Mouse (Mus musculus): ENCODE measurements around the gene Ctnna3.
"Not testable (repeated sequence)": the region's sequence is repeated elsewhere in the genome, so short reads cannot be mapped to it uniquely, and the experiment has no call there.

Ctnna3 gene

GRCm38 (mm10) chr10:63429785-63430305 is at the start of gene Ctnna3:
TSS of gene Ctnna3 (plus strand) at chr10:63430098.
- peak; percentile 67 for DNase-seq (ENCODE audit: low spot score)

- DNase-seq (ENCODE audit: low spot score): no peak
Observed at GRCm38 (mm10) chr10:63381498-63382280, 48.2 kb upstream of the Ctnna3 start, which contains the start of gene Sirt1. TSS of gene Sirt1 (minus strand) at chr10:63381704.

DNA sequence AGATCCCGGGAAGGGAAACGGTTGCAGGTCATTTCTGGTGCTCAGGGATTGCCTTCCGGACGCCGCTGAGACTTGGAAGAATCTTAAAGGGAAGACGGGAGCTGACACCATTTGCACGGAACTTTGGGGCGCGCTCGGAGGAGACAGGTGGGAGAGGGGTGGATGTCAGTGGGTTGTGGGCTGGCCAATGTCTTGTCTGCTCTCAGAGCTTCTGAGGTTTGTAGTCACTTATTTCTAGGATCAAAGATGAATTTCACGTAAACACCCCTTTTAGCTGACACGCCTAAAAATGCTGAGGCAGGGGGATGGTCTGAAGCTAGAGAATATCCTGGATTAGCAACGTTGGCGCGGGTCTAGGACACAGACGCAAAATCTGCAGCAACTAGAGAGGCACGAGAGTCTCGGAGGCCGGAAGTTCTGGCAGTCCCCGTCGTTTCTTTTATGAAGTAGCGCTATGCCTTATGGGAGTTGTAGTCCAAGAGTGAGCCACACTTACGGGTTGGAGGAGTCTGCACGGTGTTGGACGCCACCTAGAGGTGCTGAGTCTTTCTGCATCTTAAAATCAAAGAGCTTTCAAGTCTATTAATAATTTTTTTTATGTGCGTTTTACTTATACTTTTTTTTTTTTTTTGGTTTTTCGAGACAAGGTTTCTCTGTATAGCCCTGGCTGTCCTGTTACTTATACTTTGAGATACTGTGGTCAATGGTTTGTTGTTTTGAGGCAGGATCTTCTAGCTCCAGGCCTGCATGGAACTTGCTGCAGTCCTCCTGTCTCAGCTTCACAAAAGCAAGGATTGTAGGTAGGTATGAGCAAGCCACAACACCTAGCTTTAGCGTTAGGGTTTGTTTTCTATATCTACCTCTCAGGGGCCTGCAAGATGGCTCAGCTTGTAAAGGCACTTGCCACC is 47.3 kb upstream of the Ctnna3 start, which contains the start of gene Dnajc12:
Gene Dnajc12 (plus strand): TSS at position 72 of the 908 bp plus-strand sequence.
- peak; percentile 31 for DNase-seq (ENCODE audit: low spot score)

DNA sequence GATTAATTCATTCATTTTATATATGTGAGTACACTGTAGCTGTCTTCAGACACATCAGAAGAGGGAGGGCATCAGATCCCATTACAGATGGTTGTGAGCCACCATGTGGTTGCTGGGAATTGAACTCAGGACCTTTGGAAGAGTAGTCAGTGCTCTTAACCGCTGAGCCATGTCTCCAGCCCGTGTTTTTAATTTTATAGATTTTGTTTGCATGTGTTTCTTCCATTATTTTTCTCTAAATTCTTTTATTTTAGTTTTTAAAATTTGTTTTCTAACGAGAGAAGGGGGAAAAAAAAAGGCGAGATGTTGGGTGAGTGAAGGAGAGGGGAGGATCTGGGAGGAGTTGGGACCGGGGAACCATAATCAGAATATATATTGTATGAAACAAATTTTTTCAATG is 44.0 kb upstream of the Ctnna3 start:
- not testable (repeated sequence) for DNase-seq (ENCODE audit: low spot score)

DNA sequence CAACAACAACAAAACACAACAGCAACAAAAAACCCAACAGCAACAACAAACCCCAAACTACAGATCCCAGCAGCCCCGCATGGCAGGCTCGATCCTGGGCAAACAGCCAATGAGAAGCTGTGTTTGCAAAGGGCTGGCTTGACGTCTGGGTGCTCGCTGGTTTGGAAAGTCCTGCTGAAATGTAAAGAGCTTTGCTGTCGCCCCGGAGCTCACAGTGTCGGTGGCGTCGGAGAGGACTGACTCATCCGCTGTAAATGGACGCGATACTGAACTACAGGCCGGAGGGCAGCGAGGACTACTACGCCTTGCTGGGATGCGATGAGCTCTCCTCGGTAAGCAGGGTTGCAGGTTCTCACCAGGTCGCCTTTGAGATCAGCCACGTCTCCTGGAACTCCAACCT is 43.5 kb upstream of the Ctnna3 start:
- DNase-seq (ENCODE audit: low spot score): peak; percentile 50

- DNase-seq (ENCODE audit: low spot score): no peak
Observed at GRCm38 (mm10) chr10:63386991-63387390, 42.9 kb upstream of the Ctnna3 start.

- DNase-seq (ENCODE audit: low spot score): no peak
Observed at GRCm38 (mm10) chr10:63388948-63389347, 41.0 kb upstream of the Ctnna3 start.

- DNase-seq (ENCODE audit: low spot score): no peak
Observed at GRCm38 (mm10) chr10:63396963-63397362, 32.9 kb upstream of the Ctnna3 start.

- DNase-seq (ENCODE audit: low spot score): no peak
Observed at GRCm38 (mm10) chr10:63402731-63403504, 27.0 kb upstream of the Ctnna3 start.

DNA sequence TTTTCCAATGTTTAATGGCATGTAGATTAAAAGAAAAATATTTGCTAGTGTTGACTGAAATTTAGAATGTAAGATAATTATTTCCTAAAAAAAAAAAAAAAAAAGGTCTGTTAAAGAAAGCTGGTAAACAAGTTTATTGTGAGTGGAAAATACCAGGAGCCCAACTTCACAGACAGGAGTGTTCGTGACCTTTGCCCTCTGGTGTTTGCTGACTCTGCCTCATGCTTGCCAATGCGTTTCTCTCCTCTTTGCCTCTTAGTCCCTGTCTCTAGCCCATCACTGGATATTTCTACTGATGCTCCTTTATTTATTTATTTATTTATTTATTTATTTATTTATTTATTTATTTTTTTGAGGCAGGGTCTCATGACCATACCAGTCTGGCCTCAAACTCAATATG is 26.3 kb upstream of the Ctnna3 start:
- DNase-seq (ENCODE audit: low spot score): no peak

DNA sequence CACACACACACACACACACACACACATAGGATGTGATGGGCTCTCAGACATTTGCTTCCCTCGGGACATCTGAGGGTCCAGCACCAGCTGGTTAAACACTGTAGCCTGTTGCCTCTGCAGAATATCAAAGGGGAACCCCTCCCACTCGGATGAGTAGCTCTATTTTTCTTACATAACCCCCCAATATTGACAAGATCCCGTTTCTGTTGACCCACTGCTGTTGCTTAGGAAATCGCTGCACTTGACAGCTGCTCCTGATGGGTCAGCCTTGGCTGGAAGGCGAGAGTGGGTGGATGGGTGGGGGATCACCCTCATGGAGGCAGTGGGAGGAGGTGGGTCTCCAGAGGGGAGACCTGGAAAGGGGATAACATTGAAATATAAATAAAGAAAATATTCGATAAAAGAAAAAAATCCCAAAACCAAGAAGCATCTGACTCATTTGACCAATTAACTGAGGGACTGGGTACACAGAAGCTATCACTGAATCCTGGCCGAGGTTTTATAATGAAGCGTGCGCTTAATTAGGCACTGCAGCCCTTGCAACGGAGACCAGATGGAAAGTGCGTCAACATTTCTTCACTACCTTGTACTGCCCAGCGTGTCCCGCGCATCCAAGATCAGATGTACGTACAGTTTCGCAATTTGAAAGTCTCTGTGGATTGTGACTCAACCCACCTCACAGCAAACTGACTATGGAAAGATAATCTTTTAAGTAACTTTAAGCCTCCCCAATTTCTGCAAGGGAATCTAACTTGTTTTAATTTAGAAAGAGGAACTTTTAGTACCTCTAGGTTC is 19.5 kb upstream of the Ctnna3 start:
- no peak for DNase-seq (ENCODE audit: low spot score)

DNA sequence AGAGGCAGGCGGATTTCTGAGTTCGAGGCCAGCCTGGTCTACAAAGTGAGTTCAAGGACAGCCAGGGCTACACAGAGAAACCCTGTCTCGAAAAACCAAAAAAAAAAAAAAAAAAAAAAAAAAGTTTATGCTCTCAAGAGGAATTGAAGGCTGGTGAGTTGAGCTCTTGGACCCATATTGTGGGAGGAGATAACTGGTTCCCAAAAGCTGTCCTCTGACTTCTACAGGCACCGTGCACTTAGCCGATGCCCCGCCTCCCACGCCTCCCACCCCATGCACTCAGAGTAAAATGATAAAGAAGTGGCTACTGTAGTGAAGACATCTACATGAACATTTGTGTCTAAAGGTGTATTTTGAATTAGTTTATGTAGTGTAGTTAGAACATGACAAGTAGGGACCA is 18.2 kb upstream of the Ctnna3 start:
- not testable (repeated sequence) for DNase-seq (ENCODE audit: low spot score)

GRCm38 (mm10) chr10:63412756-63413155 is 17.1 kb upstream of the Ctnna3 start:
- DNase-seq (ENCODE audit: low spot score): no peak

DNA sequence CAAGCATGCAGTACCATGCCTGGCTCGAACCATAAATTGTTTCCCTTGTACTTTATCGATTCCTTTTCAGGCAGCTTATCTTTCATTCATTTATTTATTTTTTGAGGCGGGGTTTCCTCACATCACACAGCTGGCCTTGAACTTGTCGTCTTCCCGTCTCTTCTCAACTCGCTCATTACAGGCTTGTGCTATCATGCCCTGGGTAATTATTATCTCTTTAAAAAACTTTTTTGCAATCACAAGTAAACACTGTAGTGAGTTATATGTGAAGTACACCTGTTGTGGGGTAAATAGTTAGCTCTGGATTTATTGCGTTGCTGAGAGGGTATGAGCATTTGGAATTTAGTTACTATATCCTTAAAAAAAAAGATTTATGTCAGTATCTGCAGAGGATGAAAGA is 14.6 kb upstream of the Ctnna3 start:
- DNase-seq (ENCODE audit: low spot score): no peak

- DNase-seq (ENCODE audit: low spot score): no peak
Observed at GRCm38 (mm10) chr10:63415850-63416249, 14.0 kb upstream of the Ctnna3 start.

GRCm38 (mm10) chr10:63417061-63417460 is 12.8 kb upstream of the Ctnna3 start:
- DNase-seq (ENCODE audit: low spot score): no peak

- DNase-seq (ENCODE audit: low spot score): peak; percentile 14
Observed at GRCm38 (mm10) chr10:63421739-63422735, 7.9 kb upstream of the Ctnna3 start, which contains the start of gene Gm7075. TSS of gene Gm7075 (minus strand) at chr10:63421789.

DNA sequence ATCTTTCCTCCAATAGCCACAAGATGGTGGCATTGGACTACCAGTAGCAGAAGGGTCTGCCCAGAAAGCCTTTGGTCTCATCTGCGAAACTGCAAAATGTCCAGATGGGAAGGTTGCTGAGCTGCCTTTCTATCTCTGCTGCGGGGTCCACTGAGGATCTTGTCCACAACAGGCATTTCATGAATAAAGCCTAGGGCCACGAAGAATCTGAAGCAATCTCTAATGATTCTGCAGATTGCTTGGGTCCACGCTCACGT is 7.2 kb upstream of the Ctnna3 start:
- DNase-seq (ENCODE audit: low spot score): no peak

DNA sequence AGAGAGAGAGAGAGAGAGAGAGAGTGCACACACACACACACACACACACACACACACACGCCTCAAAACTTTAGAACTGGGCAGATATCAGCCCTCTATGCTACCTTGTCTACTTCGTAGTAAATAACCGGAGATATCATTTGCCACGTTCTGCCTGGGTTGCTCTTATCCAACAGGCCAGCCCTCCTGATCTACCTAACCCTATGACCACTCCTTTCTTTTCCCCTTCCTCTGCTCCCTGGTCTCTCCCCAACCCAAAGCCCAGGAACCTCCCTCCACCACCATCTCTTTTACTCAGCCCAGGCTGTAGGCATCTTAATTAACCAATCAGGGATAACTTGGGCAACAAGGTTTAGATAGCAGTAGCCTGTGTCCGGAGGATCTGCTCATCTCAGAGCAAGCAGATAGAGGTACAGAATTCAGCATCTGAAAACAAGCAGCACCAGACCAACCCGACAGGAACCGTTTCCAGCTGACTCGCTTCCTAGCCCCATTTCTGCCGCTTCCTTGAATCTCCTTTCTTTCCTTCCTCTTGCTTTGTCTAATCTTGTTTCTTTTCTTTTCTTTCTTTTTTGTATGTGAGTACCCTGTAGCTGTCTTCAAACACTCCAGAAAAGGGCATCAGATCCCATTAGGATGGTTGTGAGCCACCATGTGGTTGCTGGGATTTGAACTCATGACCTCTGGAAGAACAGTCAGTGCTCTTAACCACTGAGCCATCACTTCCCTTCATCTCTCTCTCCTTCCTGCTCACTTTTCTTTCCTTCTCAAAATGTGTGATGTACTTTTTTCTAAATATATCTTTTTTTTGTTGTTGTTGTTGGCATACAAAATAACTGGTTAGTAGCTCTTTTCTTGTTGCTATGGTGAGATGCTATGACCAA is 6.1 kb upstream of the Ctnna3 start:
- no peak for DNase-seq (ENCODE audit: low spot score)
